Mouse (Mus musculus): ENCODE data around the gene Prkca.

Gene Prkca

DNA sequence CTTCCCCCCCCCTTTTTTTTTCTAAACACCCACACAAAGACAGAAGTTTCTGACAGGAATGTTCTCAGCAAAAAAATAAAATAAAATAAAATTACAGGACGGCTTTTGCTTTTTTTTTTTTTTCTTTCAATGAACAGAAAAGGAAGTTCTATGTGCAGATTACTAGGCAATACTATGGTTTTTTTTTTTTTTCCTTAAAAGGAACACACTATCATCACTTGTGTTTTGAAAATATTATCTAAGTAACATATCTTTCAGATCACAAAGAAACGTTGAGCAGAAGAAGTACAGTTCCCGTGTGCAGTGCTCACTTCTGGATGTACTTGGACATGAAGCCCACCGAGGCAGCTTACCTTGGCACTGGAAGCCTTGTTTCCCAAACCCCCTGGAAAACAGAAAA is 3.4 kb downstream of the Prkca start:
- no peak for DNase-seq (ENCODE audit: low spot score)

DNA sequence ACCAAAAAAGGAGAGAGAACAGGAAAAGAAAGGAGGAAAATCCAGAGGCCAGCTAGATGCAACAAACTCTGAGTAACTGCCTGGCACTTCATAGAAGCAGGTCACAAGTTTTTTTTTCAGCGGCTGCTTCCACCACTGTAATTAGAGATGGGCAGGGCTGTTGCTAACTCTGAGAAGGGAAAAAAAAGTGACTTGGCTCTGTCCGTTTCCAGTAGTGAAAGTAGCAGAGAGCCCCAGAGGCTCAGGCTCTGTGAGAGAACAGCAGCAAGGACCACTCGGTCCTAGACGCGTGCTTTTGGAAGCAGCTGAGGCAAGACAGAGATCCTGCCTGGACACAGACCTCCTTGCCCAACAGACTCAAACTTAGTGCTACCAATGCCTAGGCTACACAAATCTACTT is 7.3 kb downstream of the Prkca start:
- peak; percentile 33 for DNase-seq (ENCODE audit: low spot score)

DNA sequence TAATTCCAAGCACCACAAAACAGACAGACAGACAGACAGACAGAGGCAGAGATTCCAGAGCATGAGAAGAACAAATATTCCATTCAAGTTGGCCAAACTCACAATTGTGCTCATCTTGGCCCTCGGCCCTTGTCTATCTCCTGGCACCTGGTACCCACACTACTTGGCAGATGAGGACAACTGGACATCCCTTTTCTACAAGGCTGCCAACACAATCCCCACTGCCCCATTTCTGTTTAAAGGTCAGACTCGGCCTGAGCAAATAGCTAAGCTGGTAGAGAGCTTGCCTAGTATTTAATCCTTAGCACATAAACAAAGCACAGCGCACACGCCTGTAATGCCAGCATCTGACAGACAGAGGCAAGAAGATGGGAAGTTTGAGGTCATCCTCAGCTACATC is 8.2 kb downstream of the Prkca start:
- DNase-seq (ENCODE audit: low spot score) = no peak

DNA sequence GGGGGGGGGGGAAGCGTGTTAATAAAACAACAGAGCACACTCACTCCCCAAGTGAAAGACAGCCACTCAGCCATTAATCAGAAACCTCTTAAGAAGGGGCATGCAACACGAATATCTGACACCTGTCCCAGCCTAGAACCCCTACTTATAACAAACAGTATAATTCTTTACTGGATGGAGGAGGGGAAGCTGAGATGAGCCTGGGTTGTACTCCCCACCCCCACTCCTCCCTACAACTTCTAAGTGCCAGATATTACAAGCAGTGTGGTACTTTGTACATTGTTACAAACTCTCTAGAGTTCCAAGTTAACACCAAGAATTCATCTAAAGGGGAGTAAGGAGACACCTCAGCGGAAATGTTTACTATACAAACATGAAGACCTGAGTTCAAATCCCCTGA is 9.1 kb downstream of the Prkca start:
- DNase-seq (ENCODE audit: low spot score) = no peak

DNA sequence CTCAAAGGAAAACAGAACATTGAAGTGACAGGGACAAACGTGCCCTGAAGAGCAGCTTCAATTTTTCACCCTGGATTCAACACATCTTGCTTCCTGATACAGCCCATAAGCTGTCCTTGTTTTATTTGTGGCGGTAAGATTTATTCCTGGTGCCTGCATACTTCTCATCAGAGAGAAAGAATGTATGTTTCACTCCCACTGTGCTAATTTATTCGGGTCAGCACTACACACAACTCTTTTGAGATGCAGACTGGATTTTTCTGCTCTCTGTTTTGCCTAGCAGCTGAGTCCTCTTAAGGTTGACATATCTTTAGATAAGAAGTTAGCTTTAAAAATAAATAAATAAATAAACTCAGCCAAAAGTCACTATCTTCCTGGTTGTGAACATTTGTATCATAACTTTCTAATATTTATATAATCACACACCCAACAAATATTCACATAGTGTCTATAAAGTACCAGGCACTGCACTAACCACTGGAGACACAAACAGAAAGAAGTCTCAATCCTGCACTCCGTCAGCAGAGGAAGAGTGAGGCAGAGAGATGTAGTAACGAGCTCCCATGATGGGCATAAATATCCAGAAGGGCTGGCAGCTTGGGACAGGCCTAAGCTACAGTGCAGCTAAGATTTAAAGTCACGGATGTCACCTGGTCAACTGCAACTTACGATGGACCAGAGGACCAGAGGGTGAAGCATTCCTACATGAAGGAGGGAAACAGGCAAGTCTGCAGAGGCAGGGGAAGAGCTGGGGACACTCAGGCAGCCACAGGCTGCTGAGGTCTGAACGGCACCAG is 9.9 kb downstream of the Prkca start:
- DNase-seq (ENCODE audit: low spot score) = no peak

DNA sequence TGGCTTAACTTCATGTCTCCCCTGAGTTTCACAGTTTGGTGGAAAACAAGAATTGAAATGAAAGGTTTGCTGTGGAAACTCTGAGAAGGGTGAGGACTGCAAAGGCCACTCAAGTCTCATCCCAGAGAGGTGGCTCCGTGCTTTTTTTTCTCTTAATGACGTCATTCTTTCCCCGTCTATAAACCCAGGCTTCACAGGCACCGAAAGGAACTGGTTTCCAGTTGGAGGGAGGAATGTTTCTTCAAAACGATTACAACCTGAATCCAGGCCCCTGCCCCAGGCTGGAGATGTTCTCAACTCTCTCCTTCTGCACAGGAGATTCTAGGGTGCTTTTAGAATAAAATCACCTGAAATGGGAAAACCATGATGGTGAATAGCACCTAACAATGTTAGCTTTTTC is 10.7 kb downstream of the Prkca start:
- DNase-seq (ENCODE audit: low spot score) = no peak

DNA sequence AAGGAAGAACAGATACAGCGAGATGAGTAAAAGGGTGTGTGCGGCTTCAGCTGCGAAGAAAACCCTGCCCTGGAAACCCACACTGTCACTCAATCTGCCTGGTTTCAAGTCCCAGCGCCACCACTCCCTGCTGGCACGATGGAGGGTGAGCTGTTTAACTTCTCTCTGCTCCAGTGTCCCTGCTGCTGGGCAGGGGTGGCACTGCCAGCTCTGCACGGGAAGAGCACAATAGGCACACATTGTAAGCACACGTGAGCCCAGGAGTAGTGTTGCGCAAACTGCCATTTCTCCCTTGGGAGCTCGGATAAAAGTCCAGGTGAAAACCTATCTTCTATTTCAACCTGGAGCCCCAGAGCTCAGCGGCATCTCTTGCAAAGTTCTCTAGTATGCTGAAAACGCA is 12.9 kb downstream of the Prkca start:
- DNase-seq (ENCODE audit: low spot score) = no peak

DNA sequence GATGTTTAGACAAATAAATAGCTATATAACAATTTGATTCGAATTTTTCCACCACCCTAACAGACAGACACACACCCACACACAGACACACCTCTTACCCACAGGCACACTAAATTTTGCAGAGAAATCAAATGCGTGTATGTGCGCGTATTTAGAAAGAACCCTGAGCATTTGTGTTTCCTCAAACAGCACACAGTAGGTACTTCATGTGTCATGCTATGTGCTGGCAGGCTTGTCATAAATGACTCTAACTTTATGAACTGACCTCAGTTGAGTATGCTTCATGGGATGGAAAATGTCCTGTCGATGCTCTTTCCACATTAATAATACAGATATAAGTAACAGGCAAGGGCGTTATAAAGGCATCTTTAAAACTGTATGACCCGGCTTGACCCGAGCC is 17.8 kb downstream of the Prkca start:
- DNase-seq (ENCODE audit: low spot score) = no peak

DNA sequence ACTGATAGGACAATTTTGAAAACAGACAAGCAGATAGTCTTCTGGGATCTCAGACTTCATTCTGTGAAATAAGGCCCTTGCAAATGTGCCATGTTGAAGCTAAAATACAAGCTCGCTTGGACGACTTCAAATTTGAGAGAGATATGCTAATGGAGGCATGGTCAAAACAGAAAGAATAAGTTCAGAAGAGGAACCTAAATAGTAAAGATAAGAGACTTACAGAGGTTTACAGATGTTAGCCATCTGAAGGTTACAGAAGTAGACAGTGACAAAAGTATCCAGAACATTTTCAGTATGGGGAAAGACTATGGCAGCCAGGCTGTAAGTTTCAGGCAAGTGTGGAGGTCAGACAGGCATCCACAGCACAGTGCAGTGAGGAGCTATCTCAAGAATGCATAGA is 21.6 kb downstream of the Prkca start:
- no peak for DNase-seq (ENCODE audit: low spot score)

DNA sequence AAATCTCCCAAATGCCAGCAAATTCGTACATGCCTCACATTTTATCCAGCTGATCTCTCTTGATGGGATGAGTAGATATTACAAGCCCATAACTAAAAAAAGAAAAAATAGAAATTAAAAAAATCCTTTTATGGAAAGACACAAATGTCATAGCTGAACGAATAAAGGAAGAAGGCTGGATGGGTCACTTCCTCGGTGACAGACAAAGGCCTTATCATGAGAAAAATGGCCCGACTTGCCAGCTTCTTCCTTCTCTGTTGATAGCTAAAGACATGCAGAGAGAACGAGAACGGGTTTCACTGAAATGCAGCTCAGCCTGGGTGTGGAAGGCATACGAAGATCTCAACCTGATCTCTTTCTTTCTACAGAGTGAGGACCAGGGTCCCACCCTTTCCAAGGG is 23.2 kb downstream of the Prkca start:
- DNase-seq (ENCODE audit: low spot score) = no peak

DNA sequence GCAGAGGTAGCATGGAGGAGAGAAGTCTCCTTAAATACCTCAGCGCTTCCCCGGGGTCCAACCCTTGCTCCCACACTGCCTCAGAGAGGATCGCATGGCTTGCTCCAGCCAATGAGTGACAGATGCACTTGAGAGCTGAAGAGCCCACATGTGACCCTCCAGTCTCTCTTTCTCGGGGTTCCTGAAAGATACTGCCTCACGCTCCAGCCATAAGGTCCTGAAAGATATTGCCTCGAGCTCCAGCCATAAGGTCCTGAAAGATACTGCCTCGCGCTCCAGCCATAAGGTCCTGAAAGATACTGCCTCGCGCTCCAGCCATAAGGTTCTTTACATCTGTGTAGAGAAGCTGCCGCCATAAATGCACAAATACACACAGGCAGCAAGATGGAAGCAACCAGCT is 24.6 kb downstream of the Prkca start:
- DNase-seq (ENCODE audit: low spot score) = no peak

DNA sequence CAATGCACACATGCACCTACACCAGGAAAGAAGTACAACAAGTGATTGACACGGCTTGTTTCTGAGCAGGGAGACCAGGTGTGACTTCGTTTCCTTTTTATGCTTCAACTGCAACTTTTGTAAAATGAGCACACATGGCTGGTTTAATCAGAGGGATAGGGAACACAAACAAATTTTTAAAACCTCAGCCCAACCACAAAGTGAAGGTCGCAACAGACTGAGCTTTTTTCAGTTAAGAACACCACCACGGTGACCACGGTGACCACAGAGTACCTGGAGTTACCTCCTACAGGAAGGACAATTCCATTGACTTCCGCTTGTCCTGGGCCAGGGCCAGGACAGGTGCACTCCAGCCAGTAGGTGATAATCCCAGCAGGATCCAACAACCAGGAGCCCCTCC is 25.9 kb downstream of the Prkca start:
- no peak for DNase-seq (ENCODE audit: low spot score)

DNA sequence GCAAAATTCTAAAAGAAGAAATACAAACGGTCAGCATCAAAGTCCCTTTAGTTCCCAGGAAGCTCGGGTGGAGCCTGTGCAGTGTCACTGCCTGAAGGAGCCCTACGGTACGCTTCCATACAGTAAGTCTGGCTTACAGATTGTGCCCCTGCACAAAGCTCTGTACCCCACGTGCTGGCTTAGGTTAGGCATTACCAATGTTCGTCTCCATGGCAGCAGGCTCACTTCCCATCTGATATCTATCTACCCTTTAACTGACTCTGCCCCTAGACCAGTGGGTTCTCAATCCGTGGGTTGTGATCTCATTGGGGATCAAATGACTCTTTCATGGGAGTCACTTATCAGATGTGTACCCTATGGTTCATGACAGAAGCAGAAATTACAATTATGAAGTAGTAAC is 28.0 kb downstream of the Prkca start:
- no peak for DNase-seq (ENCODE audit: low spot score)

DNA sequence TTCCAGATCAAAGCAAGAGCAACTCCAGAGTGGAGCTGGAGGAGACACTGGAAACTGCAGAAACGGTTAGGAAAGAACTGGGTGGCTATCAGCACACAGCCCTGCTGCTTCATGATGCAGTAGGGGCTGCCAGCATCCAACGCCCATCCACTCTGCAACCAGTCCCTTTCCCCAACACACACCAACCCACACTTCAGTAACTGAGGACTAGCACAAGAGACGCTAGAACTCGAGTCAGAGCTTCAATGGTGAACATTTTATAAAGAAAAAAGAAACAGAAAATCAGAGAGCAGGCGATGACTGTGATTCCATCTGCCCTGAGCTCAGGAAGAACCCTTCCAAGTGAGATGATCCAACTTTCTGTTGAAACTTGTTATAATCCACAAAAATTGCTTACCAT is 31.2 kb downstream of the Prkca start:
- no peak for DNase-seq (ENCODE audit: low spot score)

DNA sequence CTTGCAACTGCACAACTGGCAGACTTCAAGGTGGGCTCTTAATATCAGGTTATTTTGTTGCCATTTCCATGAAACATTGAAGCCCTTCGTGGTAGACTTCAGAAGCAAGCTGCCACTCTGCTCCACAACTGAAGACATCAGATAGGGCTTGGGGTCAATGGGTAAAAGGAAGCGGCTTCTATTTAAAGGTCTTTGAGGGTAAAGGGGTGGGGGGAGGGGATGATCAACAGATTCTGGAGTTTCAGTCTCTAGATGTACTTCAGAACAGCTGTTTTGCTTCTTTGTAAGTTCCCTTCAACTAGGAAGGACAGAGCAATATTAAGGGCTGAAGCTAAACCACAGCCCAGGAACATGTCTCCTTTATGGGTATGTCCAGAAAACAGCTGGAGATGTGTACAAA is 31.8 kb downstream of the Prkca start:
- no peak for DNase-seq (ENCODE audit: low spot score)

DNA sequence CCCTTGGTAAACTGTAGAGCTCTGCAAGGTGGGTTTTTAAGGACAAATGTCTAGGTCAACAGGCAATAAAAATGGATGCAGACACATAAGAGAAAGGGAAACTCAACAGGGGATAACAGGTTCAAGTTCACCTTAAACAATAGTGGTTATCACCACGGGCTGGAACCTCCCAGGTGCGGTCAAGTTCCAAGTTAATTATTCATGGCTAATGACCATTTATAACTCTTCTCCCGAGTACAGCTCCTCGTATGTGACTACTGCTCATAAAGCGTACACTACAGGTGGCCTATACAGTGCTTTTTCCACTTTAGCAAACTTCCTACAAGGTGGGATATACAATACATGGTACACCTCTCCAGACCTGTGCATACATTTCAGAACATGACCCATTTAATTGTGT is 33.9 kb downstream of the Prkca start:
- no peak for DNase-seq (ENCODE audit: low spot score)

DNA sequence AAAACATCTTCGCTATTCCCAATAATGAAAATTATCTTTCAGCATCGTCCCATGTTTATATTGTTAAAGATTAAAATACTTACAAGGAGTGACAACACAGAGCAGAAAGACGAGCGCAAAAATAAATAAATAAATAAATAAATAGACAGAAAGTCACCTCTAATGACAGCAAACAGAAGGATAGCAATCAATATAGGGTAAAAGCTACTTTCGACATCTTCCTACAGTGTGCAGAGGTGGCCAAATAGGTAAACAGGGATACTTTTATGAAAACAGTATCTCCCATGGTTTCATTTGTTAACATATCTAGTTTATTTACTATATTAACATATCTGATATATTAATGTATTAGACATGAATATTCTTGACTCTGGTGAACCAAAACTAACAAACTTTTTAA is 35.5 kb downstream of the Prkca start:
- no peak for DNase-seq (ENCODE audit: low spot score)

DNA sequence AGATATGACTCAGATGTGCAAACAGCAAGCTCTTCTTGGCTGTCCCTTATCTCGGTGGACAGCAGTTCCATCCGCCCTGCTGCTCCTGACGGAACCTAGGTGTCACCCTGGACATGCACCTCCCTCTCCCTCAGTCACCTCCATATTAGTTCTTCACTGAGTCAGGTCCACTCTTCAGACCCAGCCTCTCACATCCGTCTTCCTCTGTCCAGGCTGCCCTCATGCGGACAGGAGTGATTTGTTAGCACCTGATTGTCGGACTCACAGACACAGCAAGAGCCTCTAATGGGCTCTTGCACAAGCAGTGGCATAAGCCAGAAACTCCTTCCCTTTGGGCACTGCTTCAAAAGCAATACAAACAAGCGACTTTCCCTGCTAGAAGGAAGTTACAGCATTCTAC is 36.5 kb downstream of the Prkca start:
- DNase-seq (ENCODE audit: low spot score) = no peak

DNA sequence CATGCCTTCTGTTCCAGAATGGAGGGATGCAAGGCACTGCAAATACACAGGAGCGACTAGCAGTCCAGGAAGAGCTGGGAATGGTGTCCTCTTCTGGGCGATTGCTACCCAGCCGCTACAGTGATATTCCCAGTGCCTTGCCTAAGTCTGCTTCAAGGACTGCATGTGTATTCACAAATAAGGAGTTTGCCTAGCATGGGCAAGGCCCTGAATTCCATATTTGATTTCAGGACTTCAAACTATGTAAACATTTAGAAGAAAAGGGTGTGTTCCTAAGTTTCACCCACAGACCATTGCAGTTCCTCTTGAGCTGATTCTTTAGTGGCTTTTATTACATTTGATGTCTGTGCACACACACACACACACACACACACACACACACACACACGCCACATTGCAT is 39.9 kb downstream of the Prkca start:
- no peak for DNase-seq (ENCODE audit: low spot score)

DNA sequence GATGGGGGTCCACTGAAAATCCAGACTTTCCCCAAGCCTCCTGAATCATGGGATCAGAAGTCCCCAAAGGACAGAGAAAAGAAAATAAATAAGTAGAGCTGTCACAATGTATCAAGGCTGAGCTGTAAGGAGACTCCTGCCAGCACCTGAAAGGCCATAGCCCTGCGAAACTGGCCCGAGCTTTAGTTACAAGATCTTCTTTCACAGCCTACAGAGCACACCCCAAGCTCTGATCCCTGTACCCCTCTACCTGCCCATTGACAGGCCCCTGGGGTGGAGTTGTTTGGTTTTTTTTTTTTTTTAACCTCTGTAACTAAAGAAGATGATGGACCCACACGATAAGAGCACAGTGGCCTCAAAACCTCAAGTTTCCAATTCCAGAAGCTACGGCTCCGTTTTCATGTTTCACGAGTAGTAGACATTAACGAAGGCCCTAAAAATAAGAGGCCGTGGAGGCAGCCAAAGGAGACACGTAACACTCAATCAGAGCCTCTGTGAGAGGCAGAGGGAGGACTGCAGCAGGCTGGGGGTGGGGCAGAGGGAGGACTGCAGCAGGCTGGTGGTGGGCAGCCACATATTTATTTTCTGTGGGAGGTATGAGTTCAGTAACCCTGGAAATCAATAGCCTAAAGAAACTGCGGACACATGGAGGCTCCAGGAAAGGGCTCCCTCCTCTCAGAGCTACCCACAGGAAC is 41.8 kb downstream of the Prkca start:
- no peak for DNase-seq (ENCODE audit: low spot score)

DNA sequence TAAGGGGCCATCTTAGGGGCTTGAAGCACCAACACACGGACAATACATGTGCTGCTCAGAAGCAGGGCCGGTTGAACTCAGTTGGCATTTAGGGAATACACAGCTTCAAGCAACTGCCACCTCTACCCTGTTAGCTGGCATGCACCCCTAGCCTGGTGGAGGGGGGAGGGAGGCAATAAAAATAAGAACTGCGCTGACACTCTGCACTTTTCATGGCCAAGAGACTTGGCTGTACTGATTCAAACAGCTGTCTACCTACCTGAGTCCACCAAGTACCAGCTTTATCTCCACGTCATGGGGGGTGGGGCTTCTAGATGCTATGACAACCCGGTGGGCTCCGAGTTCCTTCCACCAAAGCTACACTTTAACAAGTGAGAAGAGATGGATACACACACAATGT is 42.7 kb downstream of the Prkca start:
- no peak for DNase-seq (ENCODE audit: low spot score)

DNA sequence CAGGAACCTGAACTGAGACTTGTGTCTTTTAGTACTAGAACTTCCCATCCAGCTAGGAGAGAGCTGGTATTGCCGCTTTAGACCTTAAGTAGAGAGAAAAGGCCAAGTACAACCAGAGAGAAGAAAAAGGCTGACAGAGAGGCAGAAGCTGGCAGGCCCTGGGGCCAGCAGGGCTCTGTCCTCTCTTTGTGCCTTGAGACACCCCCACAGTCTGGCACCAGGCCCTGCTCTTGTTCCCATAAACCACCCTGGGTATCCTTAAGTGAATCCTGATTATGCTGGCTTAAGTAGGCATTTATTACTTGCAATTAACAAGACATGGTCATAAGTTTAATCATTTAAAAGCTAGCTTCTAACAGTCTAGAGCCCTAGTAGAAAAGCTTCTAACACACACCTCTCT is 43.3 kb downstream of the Prkca start:
- no peak for DNase-seq (ENCODE audit: low spot score)

DNA sequence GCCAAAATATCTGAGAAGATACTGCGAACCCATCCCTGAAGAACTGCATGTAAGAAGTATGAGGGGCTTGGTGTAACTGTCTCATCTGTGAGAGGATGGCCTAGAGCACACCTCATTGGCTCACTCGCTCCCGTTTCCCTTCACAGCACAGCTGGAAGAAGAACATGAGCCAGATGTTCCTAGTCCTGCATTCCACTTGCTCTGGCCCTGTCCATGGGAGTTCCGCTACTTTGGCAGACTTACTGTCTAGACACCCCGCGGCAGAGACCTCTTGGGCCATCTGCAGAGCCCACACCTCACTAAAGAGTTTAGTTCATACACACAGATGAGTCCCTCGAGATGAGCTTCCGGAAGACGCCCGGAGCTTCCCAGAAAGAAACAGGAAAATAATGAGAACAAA is 43.8 kb downstream of the Prkca start:
- DNase-seq (ENCODE audit: low spot score) = no peak

DNA sequence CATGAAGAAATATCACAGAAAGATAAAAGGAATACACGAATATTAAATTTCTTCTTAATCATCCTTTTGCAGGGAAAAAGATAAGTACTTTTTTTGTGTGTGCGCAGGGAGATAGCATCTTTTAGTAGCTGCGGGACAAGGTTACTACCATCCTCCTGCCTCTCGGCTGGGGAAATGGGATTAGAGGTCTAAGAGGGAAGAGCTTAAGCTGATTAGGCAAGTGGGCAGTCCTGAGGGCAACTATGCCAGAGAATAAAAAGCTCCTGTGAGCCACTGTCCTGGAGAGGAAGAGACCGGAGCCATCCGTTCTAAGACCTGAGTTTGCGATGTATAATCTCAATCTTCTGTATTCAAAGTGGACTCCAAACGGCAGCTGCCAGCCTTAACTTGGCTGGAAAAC is 45.8 kb downstream of the Prkca start:
- peak; percentile 14 for DNase-seq (ENCODE audit: low spot score)
